Mouse (Mus musculus) heart, postnatal 0 days (tissue): ENCODE measurements around the gene Stmnd1.

ENCODE experiments used
- CTCF ChIP-seq: IDR thresholded peaks from 2 replicates; pipeline ENCODE4 v1.5.1; 2016; ENCODE audit warnings: antibody characterized with exemption, control low read depth, low read depth
- EP300 ChIP-seq: IDR thresholded peaks from 2 replicates; pipeline ENCODE4 v1.6.1; 2016; ENCODE audit warnings: antibody characterized with exemption, low read depth

DNA sequence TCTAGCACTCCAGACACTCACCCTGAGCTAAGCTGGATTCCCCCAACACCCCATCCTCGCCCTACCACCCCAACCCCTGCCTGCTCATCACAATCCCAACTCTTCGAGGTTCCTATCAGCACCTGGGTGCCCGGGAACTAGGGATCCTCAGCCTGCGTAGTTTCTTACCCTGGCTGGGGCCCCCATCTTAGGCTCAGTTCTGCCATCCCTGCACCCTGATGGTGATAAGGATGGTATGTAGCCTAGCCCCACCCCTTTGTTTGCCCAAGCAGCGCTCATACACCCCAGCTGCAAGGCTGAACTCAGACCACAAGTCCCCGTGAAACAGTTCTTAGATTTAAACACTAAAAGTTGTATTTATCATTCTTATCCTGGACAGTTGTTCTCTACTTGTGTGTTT, 17.9 kb upstream of the Stmnd1 start:
- TF ChIP-seq CTCF (no peak), EP300 (no peak)
